Comparison of ENCODE assay signal across 17 mouse cellular contexts in the genomic region with DNA sequence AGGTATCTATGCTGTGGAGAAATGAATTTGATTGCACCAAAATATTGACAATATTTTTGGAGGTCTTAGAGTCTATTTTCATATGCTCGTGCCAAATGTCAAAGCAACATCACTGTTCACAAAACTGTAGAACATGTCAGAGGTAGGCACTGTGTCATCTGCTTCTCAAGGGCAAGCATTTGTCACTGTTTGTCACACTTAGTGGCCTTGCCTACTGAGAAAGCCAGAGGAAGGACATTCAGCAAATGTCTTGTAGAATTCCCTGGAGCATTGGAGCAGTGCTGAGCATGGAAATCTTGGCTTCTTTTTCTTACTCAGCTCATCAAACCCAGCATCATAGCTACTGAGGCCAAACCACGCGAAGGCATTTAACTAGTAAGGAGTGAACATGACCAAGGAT. TPM values are rescaled to one million over a fixed set of nuclear protein-coding genes. Genes with fewer than 3 reads are reported as not detected.
DNase-seq lines count a peak whose midpoint lies in the region.
"Had no signal": no experiment of that assay in that cellular context is flagged by ENCODE, and none has a peak within 500 bp of the region (broad histone marks: within the 10 kb centered on the region; RNA-seq: fewer than 3 reads in every experiment).

No protein-coding gene starts in this region.

- intact Hi-C loops in left cerebral cortex, postnatal 4 days (cut with DNase I): no loop called here

- DNase-seq in adrenal gland, adult (ENCODE audit: inconsistent age in 2 of 2, low spot score in 1 of 2): peak; percentile 23 to 74
- DNase-seq in adrenal gland, adult 18-20 months (ENCODE audit: low spot score in 2 of 2): no peak
- peak; percentile 29 for DNase-seq in adrenal gland, adult 8-10 months
- DNase-seq in adrenal gland, postnatal 4 days (ENCODE audit: low spot score in 2 of 2): no peak
- peak; percentile 18 to 30 for DNase-seq in adrenal gland, postnatal 36 days
- DNase-seq in left cerebral cortex, postnatal 4 days: no peak
- DNase-seq: B cell, adult 2 months; cerebellum, adult 11 months; cerebellum, adult 18-20 months; cerebellum, adult 8-10 months; cerebellum, adult 9-11 months; cerebellum, postnatal 14 days; cerebellum, postnatal 36 days; embryo, embryonic 11 days had no signal

RNA-seq across cellular contexts. Expression of a gene that starts 3.1 kb away (rescaled TPM):
- not detected for total RNA-seq in adrenal gland, adult 18-20 months (2021)
- total RNA-seq in adrenal gland, adult 8-10 months (2022): not detected
- total RNA-seq in adrenal gland, postnatal 4 days (2021): not detected
- not detected for total RNA-seq in adrenal gland, postnatal 36 days (2021)
- total RNA-seq in left cerebral cortex, postnatal 4 days (2021): not detected
- total RNA-seq: CH12.LX; common myeloid progenitor, adult 5-6 weeks; G1E had no signal

RNA-seq across cellular contexts. Expression of a gene that starts 8.9 kb away (rescaled TPM):
- not detected for total RNA-seq in adrenal gland, adult 18-20 months (2021)
- total RNA-seq in adrenal gland, adult 8-10 months (2022): not detected
- not detected for total RNA-seq in adrenal gland, postnatal 4 days (2021)
- total RNA-seq in adrenal gland, postnatal 36 days (2021): not detected
- total RNA-seq in left cerebral cortex, postnatal 4 days (2021): not detected
- total RNA-seq: CH12.LX; common myeloid progenitor, adult 5-6 weeks; G1E had no signal

RNA-seq across cellular contexts. Expression of a gene that starts 21.1 kb away (rescaled TPM):
- not detected for total RNA-seq in adrenal gland, adult 18-20 months (2021)
- total RNA-seq in adrenal gland, adult 8-10 months (2022): not detected
- total RNA-seq in adrenal gland, postnatal 4 days (2021): 1 to 10 TPM in 1 of 2 experiments, under 1 TPM in 1; 0.90 to 2.5 TPM
- total RNA-seq in adrenal gland, postnatal 36 days (2021): not detected
- total RNA-seq in left cerebral cortex, postnatal 4 days (2021): under 1 TPM in 1 of 2 experiments, not detected in 1; 0.40 TPM
- total RNA-seq: CH12.LX had no signal

RNA-seq across cellular contexts. Expression of a gene that starts 35.9 kb away (rescaled TPM):
- not detected for total RNA-seq in adrenal gland, adult 18-20 months (2021)
- not detected for total RNA-seq in adrenal gland, adult 8-10 months (2022)
- not detected for total RNA-seq in adrenal gland, postnatal 4 days (2021)
- not detected for total RNA-seq in adrenal gland, postnatal 36 days (2021)
- not detected for total RNA-seq in left cerebral cortex, postnatal 4 days (2021)
- total RNA-seq: CH12.LX; common myeloid progenitor, adult 5-6 weeks; G1E had no signal

RNA-seq across cellular contexts. Expression of a gene that starts 38.4 kb away (rescaled TPM):
- not detected for total RNA-seq in adrenal gland, adult 18-20 months (2021)
- total RNA-seq in adrenal gland, adult 8-10 months (2022): not detected
- 1 to 10 TPM in 1 of 2 experiments, not detected in 1; 1.2 TPM for total RNA-seq in adrenal gland, postnatal 4 days (2021)
- not detected for total RNA-seq in adrenal gland, postnatal 36 days (2021)
- not detected for total RNA-seq in left cerebral cortex, postnatal 4 days (2021)
- total RNA-seq: CH12.LX, G1E had no signal

Comparison
In these comparisons a context has a peak if more than half of its experiments do, and no peak if none do; other contexts are left out.
1. DNase-seq: peak in adrenal gland, adult (2 of 2), adrenal gland, adult 8-10 months (single experiment) and adrenal gland, postnatal 36 days (2 of 2); none in adrenal gland, adult 18-20 months (0 of 2), adrenal gland, postnatal 4 days (0 of 2) and left cerebral cortex, postnatal 4 days (single experiment).